Mouse (Mus musculus): ENCODE results near the gene Inpp4a. TPM values are rescaled to one million over a fixed set of nuclear protein-coding genes. Genes with fewer than 3 reads are reported as not detected.

Inpp4a gene
- polyA plus RNA-seq (2015; fragmentation: Nextera tagmentation; extraction: Ambion mirVana) = 7.8 and 9.5 TPM in 2 replicates

DNA sequence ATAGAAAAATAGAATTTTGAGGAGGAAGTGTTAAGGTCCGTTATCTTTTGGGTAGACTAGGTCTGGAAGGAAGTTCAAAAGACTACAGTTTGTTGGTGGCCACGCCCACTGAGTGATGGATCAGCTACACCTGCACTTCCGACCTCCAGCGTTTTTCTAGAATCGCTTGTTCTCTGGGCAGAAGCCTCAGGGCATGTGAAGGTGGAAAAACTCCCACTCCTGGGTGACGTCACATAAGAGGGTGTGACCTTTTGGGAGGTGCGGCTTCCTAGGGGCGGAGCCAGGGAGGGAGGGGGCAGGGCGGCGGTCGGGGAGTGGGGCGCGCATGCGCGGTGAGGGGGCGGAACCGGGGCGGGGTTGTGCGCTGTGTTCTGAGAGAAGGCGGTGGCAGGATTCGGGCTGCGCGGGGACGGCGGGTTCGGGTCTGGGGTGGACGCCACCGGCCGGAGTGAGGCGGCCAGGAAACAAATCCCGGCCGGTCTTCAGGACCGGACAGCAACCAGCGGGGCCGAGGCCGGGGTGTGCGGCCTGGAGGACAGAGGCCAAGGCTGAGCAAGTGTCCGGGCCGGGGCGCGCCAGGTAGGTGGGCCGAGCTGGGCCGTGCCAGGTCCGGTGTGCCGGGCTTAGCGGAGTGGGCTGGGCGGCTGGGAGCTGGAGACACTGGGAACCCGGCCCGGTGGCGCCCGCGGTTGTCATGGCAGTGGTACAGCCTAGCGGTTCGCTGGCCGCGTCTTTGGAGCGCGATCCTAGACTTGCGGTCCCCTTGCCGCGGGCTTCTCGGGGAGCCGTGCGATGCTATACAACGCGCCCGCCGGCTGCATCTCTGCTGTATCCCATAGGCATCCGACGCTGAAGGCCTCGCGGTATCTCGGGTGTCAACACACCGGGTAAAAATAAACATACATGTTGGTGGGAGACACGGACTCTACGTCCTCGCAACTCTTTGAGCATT is at the start of gene Inpp4a:
Inpp4a (plus strand) TSS at position 326 of the 952 bp plus-strand sequence.
- Histone ChIP-seq H3K27ac (ENCODE audit: low read depth, low read length) (peak within 1 kb of the TSS; percentile 66), H3K4me2 (replicated peaks; ENCODE audit: low read depth) (peak within 1 kb of the TSS; percentile 95), H3K27me3 (replicated peaks; ENCODE audit: control insufficient read depth, insufficient read depth, low read length) (no peaks in the 10 kb centered on the region), H3K4me3 (ENCODE audit: low read depth, low read length) (peak within 1 kb of the TSS; percentile 89), H3K9me3 (ENCODE audit: control insufficient read depth) (no peaks in the 10 kb centered on the region), H3K36me3 (ENCODE audit: control insufficient read depth, insufficient read depth) (no peaks in the 10 kb centered on the region), H3K9ac (ENCODE audit: low read depth, low read length) (peak within 1 kb of the TSS; percentile 66), H3K4me1 (replicated peaks; ENCODE audit: control insufficient read depth, insufficient read depth, low read length) (no peaks in the 10 kb centered on the region)
- peak; percentile 92 for ATAC-seq
- WGBS = 1% methylated on average over 70 of the region's 77 CpGs
- no peak for TF ChIP-seq CTCF (IDR thresholded peaks at IDR 0.05; ENCODE audit: low read depth)

- WGBS = 39% methylated on average over 5 of the region's 5 CpGs
These were observed 48.9 kb upstream of the Inpp4a start for GRCm38 (mm10) chr1:37250643-37251310.

GRCm38 (mm10) chr1:37258443-37258842 is 41.2 kb upstream of the Inpp4a start:
- Histone ChIP-seq H3K27ac (ENCODE audit: low read depth, low read length) (no peak overlapping the region), H3K4me1 (replicated peaks; ENCODE audit: control insufficient read depth, insufficient read depth, low read length) (no peaks in the 10 kb centered on the region), H3K36me3 (ENCODE audit: control insufficient read depth, insufficient read depth) (no peaks in the 10 kb centered on the region), H3K9ac (ENCODE audit: low read depth, low read length) (no peak overlapping the region), H3K4me3 (ENCODE audit: low read depth, low read length) (no peak overlapping the region), H3K9me3 (ENCODE audit: control insufficient read depth) (no peaks in the 10 kb centered on the region), H3K27me3 (replicated peaks; ENCODE audit: control insufficient read depth, insufficient read depth, low read length) (no peaks in the 10 kb centered on the region), H3K4me2 (replicated peaks; ENCODE audit: low read depth) (no peak overlapping the region)
- peak; percentile 31 for TF ChIP-seq CTCF (IDR thresholded peaks at IDR 0.05; ENCODE audit: low read depth)
- ATAC-seq = no peak
- 91% methylated on average over 2 of the region's 2 CpGs for WGBS

More at GRCm38 (mm10) chr1:37250643-37251310, 48.9 kb upstream of the Inpp4a start:
- TF ChIP-seq CTCF (IDR thresholded peaks at IDR 0.05; ENCODE audit: low read depth) = peak; percentile 90
- no peak overlapping the region for H3K9ac ChIP-seq (ENCODE audit: low read depth, low read length)
- H3K4me1 ChIP-seq (replicated peaks; ENCODE audit: control insufficient read depth, insufficient read depth, low read length) = no peaks in the 10 kb centered on the region
- ATAC-seq = no peak
- H3K4me2 ChIP-seq (replicated peaks; ENCODE audit: low read depth) = no peak overlapping the region
- H3K27ac ChIP-seq (ENCODE audit: low read depth, low read length) = no peak overlapping the region
- no peaks in the 10 kb centered on the region for H3K27me3 ChIP-seq (replicated peaks; ENCODE audit: control insufficient read depth, insufficient read depth, low read length)
- H3K9me3 ChIP-seq (ENCODE audit: control insufficient read depth) = no peaks in the 10 kb centered on the region
- no peaks in the 10 kb centered on the region for H3K36me3 ChIP-seq (ENCODE audit: control insufficient read depth, insufficient read depth)
- H3K4me3 ChIP-seq (ENCODE audit: low read depth, low read length) = no peak overlapping the region

- Histone ChIP-seq H3K36me3 (ENCODE audit: control insufficient read depth, insufficient read depth) (no peaks in the 10 kb centered on the region), H3K27me3 (replicated peaks; ENCODE audit: control insufficient read depth, insufficient read depth, low read length) (no peaks in the 10 kb centered on the region), H3K4me3 (ENCODE audit: low read depth, low read length) (no peak overlapping the region), H3K9ac (ENCODE audit: low read depth, low read length) (no peak overlapping the region; the same call in 1 of the 2 replicates), H3K27ac (ENCODE audit: low read depth, low read length) (no peak overlapping the region), H3K4me2 (replicated peaks; ENCODE audit: low read depth) (no peak overlapping the region), H3K9me3 (ENCODE audit: control insufficient read depth) (no peaks in the 10 kb centered on the region), H3K4me1 (replicated peaks; ENCODE audit: control insufficient read depth, insufficient read depth, low read length) (no peaks in the 10 kb centered on the region)
- TF ChIP-seq CTCF (IDR thresholded peaks at IDR 0.05; ENCODE audit: low read depth) = peak; percentile 99
- peak; percentile 33; the same call in 1 of the 2 replicates for ATAC-seq
- WGBS = 3% methylated on average over 7 of the region's 7 CpGs
These were observed 27.2 kb upstream of the Inpp4a start for GRCm38 (mm10) chr1:37272464-37272863.

DNA sequence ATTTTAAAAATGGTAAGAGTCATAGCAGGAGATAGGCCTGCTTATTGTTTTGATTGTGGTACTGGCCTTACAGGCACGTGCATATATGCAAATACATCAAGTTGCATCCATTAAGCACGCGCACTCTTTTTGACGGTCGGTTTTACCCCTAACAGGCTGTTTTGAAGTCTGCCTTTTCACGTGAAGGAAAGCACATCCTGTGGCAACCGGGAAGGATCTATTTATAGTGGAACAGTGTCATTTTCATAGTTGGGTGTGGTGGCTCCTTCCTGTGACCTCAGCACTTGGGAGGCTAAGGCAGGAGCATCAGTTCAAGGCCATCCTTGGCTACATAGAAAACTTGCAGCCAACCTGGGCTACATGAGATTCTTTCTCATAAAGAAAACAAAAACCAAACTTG is 13.1 kb upstream of the Inpp4a start:
- no peak overlapping the region for H3K9ac ChIP-seq (ENCODE audit: low read depth, low read length)
- no peak overlapping the region for H3K27ac ChIP-seq (ENCODE audit: low read depth, low read length)
- WGBS = 69% methylated on average over 7 of the region's 7 CpGs
- TF ChIP-seq CTCF (IDR thresholded peaks at IDR 0.05; ENCODE audit: low read depth) = no peak
- H3K36me3 ChIP-seq (ENCODE audit: control insufficient read depth, insufficient read depth) = no peaks in the 10 kb centered on the region
- H3K4me3 ChIP-seq (ENCODE audit: low read depth, low read length) = no peak overlapping the region
- no peak overlapping the region for H3K4me2 ChIP-seq (replicated peaks; ENCODE audit: low read depth)
- ATAC-seq = no peak
- H3K27me3 ChIP-seq (replicated peaks; ENCODE audit: control insufficient read depth, insufficient read depth, low read length) = no peaks in the 10 kb centered on the region
- no peaks in the 10 kb centered on the region for H3K4me1 ChIP-seq (replicated peaks; ENCODE audit: control insufficient read depth, insufficient read depth, low read length)
- no peaks in the 10 kb centered on the region for H3K9me3 ChIP-seq (ENCODE audit: control insufficient read depth)

DNA sequence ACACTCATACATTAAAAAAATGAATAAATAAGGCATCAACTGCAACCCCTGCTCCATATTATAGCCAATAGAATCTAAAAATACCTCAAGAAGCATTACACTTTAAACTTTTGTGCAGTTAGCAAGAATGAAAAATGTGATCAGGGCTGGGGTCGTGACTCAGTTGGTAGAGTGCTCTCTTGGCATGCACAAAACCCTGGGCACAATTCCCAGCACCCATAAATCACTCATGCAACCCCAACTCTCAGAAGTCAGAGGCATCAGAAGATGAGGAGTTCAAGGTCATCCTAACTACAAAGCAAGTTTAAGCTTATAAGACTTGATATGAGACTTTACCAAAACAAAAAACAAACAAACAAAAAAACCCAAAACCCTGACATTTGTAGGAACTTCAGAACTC is 11.9 kb upstream of the Inpp4a start:
- no peak for TF ChIP-seq CTCF (IDR thresholded peaks at IDR 0.05; ENCODE audit: low read depth)

More for the DNA sequence above, 11.9 kb upstream of the Inpp4a start:
- Histone ChIP-seq H3K36me3 (ENCODE audit: control insufficient read depth, insufficient read depth) (no peaks in the 10 kb centered on the region), H3K27me3 (replicated peaks; ENCODE audit: control insufficient read depth, insufficient read depth, low read length) (no peaks in the 10 kb centered on the region), H3K27ac (ENCODE audit: low read depth, low read length) (no peak overlapping the region), H3K4me2 (replicated peaks; ENCODE audit: low read depth) (no peak overlapping the region), H3K4me3 (ENCODE audit: low read depth, low read length) (no peak overlapping the region), H3K9me3 (ENCODE audit: control insufficient read depth) (no peaks in the 10 kb centered on the region), H3K4me1 (replicated peaks; ENCODE audit: control insufficient read depth, insufficient read depth, low read length) (no peaks in the 10 kb centered on the region), H3K9ac (ENCODE audit: low read depth, low read length) (no peak overlapping the region)
- ATAC-seq = no peak
- WGBS = 70% methylated on average over 1 of the region's 1 CpGs

Measured in intestine, postnatal 0 days (tissue).